Mouse (Mus musculus): ENCODE results near the gene Fn3krp.
A peak's percentile ranks its signal among the peaks of the same experiment; 100 is the strongest.

Gene Fn3krp

GRCm38 (mm10) chr11:121420830-121421552 lies at the start of gene Fn3krp:
Fn3krp (plus strand) TSS chr11:121421401.
- DNase-seq (ENCODE audit: low spot score): peak; percentile 100

GRCm38 (mm10) chr11:121373305-121373704 lies 47.9 kb upstream of the Fn3krp start:
- DNase-seq (ENCODE audit: low spot score): no peak

- no peak for DNase-seq (ENCODE audit: low spot score)
Observed at GRCm38 (mm10) chr11:121378644-121379043, 42.6 kb upstream of the Fn3krp start.

GRCm38 (mm10) chr11:121380294-121380693 lies 40.9 kb upstream of the Fn3krp start:
- peak; percentile 10 for DNase-seq (ENCODE audit: low spot score)

- DNase-seq (ENCODE audit: low spot score): peak; percentile 100
Observed at GRCm38 (mm10) chr11:121387750-121388553, 33.2 kb upstream of the Fn3krp start, which contains the start of gene Rab40b. Rab40b (minus strand) TSS chr11:121388251.

- no peak for DNase-seq (ENCODE audit: low spot score)
Observed at GRCm38 (mm10) chr11:121388554-121388945, 32.7 kb upstream of the Fn3krp start.

- DNase-seq (ENCODE audit: low spot score): no peak
Observed at GRCm38 (mm10) chr11:121390793-121391192, 30.4 kb upstream of the Fn3krp start.

GRCm38 (mm10) chr11:121392405-121392804 lies 28.8 kb upstream of the Fn3krp start:
- no peak for DNase-seq (ENCODE audit: low spot score)

- no peak for DNase-seq (ENCODE audit: low spot score)
Observed at GRCm38 (mm10) chr11:121407366-121408155, 13.6 kb upstream of the Fn3krp start.

GRCm38 (mm10) chr11:121414762-121415161 lies 6.4 kb upstream of the Fn3krp start:
- DNase-seq (ENCODE audit: low spot score): no peak

GRCm38 (mm10) chr11:121415351-121415750 lies 5.8 kb upstream of the Fn3krp start:
- no peak for DNase-seq (ENCODE audit: low spot score)

GRCm38 (mm10) chr11:121417971-121418370 lies 3.2 kb upstream of the Fn3krp start:
- DNase-seq (ENCODE audit: low spot score): no peak

- no peak for DNase-seq (ENCODE audit: low spot score)
Observed at GRCm38 (mm10) chr11:121418932-121419331, 2.3 kb upstream of the Fn3krp start.

- DNase-seq (ENCODE audit: low spot score): peak; percentile 5
Observed at GRCm38 (mm10) chr11:121420379-121420778, 822 bp upstream of the Fn3krp start.

GRCm38 (mm10) chr11:121421553-121422173 lies 462 bp downstream of the Fn3krp start:
- no peak for DNase-seq (ENCODE audit: low spot score)

GRCm38 (mm10) chr11:121433397-121433796 lies 12.2 kb downstream of the Fn3krp start:
- no peak for DNase-seq (ENCODE audit: low spot score)

GRCm38 (mm10) chr11:121434156-121435155 lies 13.3 kb downstream of the Fn3krp start, which contains the start of gene Fn3k:
Fn3k (plus strand) TSS chr11:121434913.
- peak; percentile 80 for DNase-seq (ENCODE audit: low spot score)

GRCm38 (mm10) chr11:121437236-121437635 lies 16.0 kb downstream of the Fn3krp start:
- no peak for DNase-seq (ENCODE audit: low spot score)

GRCm38 (mm10) chr11:121439686-121440292 lies 18.6 kb downstream of the Fn3krp start:
- no peak for DNase-seq (ENCODE audit: low spot score)

- DNase-seq (ENCODE audit: low spot score): no peak
Observed at GRCm38 (mm10) chr11:121441653-121442052, 20.5 kb downstream of the Fn3krp start.
